ENCODE assay signal across 23 mouse cellular contexts in genomic region chr9:49130514-49131010, GRCm38 (mm10). TPM values are rescaled to one million over a fixed set of nuclear protein-coding genes. Genes with fewer than 3 reads are reported as not detected.
A peak's percentile ranks its signal among the peaks of the same experiment; 100 is the strongest.
DNase-seq lines count a peak whose midpoint lies in the region; ATAC-seq lines count a peak whose summit lies in the region.
"Had no signal": no experiment of that assay in that cellular context is flagged by ENCODE, and none has a peak within 500 bp of the region (broad histone marks: within the 10 kb centered on the region; RNA-seq: fewer than 3 reads in every experiment).

No protein-coding gene starts in this region.

- H3K4me3 ChIP-seq in forebrain, embryonic 14.5 days (ENCODE audit: low read depth, low read length), result no peak overlapping the region
- H3K4me3 ChIP-seq in forebrain, embryonic 11.5 days (ENCODE audit: low read depth, low read length), result no peak overlapping the region
- H3K4me3 ChIP-seq in midbrain, embryonic 14.5 days (replicated peaks; ENCODE audit: low read depth, low read length), result no peak overlapping the region
- H3K4me3 ChIP-seq: hindbrain, embryonic 10.5 days; hindbrain, embryonic 15.5 days; layer of hippocampus, adult 2 months; limb, embryonic 13.5 days; myocyte; neural tube, embryonic 12.5 days had no signal

- no peak overlapping the region for H3K27ac ChIP-seq in forebrain, embryonic 14.5 days (ENCODE audit: low read depth, low read length)
- H3K27ac ChIP-seq in forebrain, embryonic 11.5 days (ENCODE audit: low read depth, low read length), result no peak overlapping the region
- H3K27ac ChIP-seq in midbrain, embryonic 14.5 days (replicated peaks; ENCODE audit: low read depth, low read length), result no peak overlapping the region
- H3K27ac ChIP-seq: hindbrain, embryonic 10.5 days; hindbrain, embryonic 15.5 days; layer of hippocampus, adult 2 months; limb, embryonic 13.5 days; neural tube, embryonic 12.5 days had no signal

- WGBS in forebrain, embryonic 14.5 days, result 8% methylated on average over 5 of the region's 5 CpGs
- 57% methylated on average over 5 of the region's 5 CpGs for WGBS in forebrain, embryonic 11.5 days
- 21% methylated on average over 5 of the region's 5 CpGs for WGBS in midbrain, embryonic 14.5 days

- H3K9me3 ChIP-seq in forebrain, embryonic 14.5 days (replicated peaks; ENCODE audit: control insufficient read depth, low read length), result no peaks in the 10 kb centered on the region
- no peaks in the 10 kb centered on the region for H3K9me3 ChIP-seq in forebrain, embryonic 11.5 days (ENCODE audit: control insufficient read depth, low read length)
- no peaks in the 10 kb centered on the region for H3K9me3 ChIP-seq in midbrain, embryonic 14.5 days (ENCODE audit: control insufficient read depth, low read length)
- H3K9me3 ChIP-seq: hindbrain, embryonic 10.5 days; hindbrain, embryonic 15.5 days; limb, embryonic 13.5 days; neural tube, embryonic 12.5 days had no signal

- H3K4me1 ChIP-seq in forebrain, embryonic 14.5 days (ENCODE audit: control insufficient read depth, insufficient read depth, low read length), result peaks cover 5% of the 10 kb centered on the region; the same call in 1 of the 2 replicates
- peaks cover 4% of the 10 kb centered on the region; the same call in 1 of the 2 replicates for H3K4me1 ChIP-seq in forebrain, embryonic 11.5 days (replicated peaks; ENCODE audit: control insufficient read depth, insufficient read depth, low read length)
- H3K4me1 ChIP-seq in midbrain, embryonic 14.5 days (ENCODE audit: control insufficient read depth, insufficient read depth, low read length), result peaks cover 5% of the 10 kb centered on the region; the same call in 1 of the 2 replicates
- H3K4me1 ChIP-seq: hindbrain, embryonic 15.5 days; limb, embryonic 13.5 days had no signal

- H3K9ac ChIP-seq in forebrain, embryonic 14.5 days (ENCODE audit: low read length), result no peak overlapping the region
- no peak overlapping the region for H3K9ac ChIP-seq in forebrain, embryonic 11.5 days (ENCODE audit: low read length)
- H3K9ac ChIP-seq in midbrain, embryonic 14.5 days (replicated peaks; ENCODE audit: low read length), result no peak overlapping the region
- H3K9ac ChIP-seq: hindbrain, embryonic 15.5 days; limb, embryonic 13.5 days; neural tube, embryonic 12.5 days had no signal

- H3K27me3 ChIP-seq in forebrain, embryonic 14.5 days (replicated peaks; ENCODE audit: control insufficient read depth, insufficient read depth, low read length), result no peaks in the 10 kb centered on the region
- no peaks in the 10 kb centered on the region for H3K27me3 ChIP-seq in forebrain, embryonic 11.5 days (ENCODE audit: control insufficient read depth, insufficient read depth, low read length)
- H3K27me3 ChIP-seq in midbrain, embryonic 14.5 days (ENCODE audit: control insufficient read depth, insufficient read depth, low read length), result no peaks in the 10 kb centered on the region
- H3K27me3 ChIP-seq: hindbrain, embryonic 15.5 days; limb, embryonic 13.5 days; neural tube, embryonic 12.5 days had no signal

- peak; percentile 44 for DNase-seq in forebrain, embryonic 14.5 days (ENCODE audit: low spot score)
- DNase-seq in forebrain, embryonic 11.5 days (ENCODE audit: low spot score), result no peak
- DNase-seq in lung, postnatal 10 days, result peak; percentile 12
- DNase-seq in lung, postnatal 25 days (ENCODE audit: low spot score), result no peak
- DNase-seq in brain, adult 2 months (ENCODE audit: low read depth, low spot score), result peak; percentile 27
- peak; percentile 44 for DNase-seq in midbrain, embryonic 14.5 days
- no peak for DNase-seq in layer of hippocampus, postnatal 25 days (ENCODE audit: extremely low spot score in 1 of 2, low spot score in 1 of 2)
- DNase-seq: adrenal gland, postnatal 25 days; heart, postnatal 14 days; kidney, adult 11 months; kidney, postnatal 36 days; thymus, postnatal 4 days had no signal

- no peaks in the 10 kb centered on the region for H3K36me3 ChIP-seq in forebrain, embryonic 14.5 days (ENCODE audit: control insufficient read depth, insufficient read depth, low read length)
- no peaks in the 10 kb centered on the region for H3K36me3 ChIP-seq in forebrain, embryonic 11.5 days (ENCODE audit: control insufficient read depth, insufficient read depth, low read length)
- no peaks in the 10 kb centered on the region for H3K36me3 ChIP-seq in midbrain, embryonic 14.5 days (ENCODE audit: control insufficient read depth, insufficient read depth, low read length)
- H3K36me3 ChIP-seq: hindbrain, embryonic 10.5 days; hindbrain, embryonic 15.5 days; limb, embryonic 13.5 days; neural tube, embryonic 12.5 days had no signal

- no peak overlapping the region for H3K4me2 ChIP-seq in forebrain, embryonic 14.5 days (ENCODE audit: low read length)
- H3K4me2 ChIP-seq in forebrain, embryonic 11.5 days (ENCODE audit: low read depth, low read length, severe bottlenecking), result no peak overlapping the region
- no peak overlapping the region for H3K4me2 ChIP-seq in midbrain, embryonic 14.5 days (ENCODE audit: low read length)
- H3K4me2 ChIP-seq: hindbrain, embryonic 15.5 days; limb, embryonic 13.5 days; liver, embryonic 11.5 days; neural tube, embryonic 12.5 days had no signal

- no peak for ATAC-seq in forebrain, embryonic 14.5 days
- ATAC-seq in forebrain, embryonic 11.5 days (replicated peaks; ENCODE audit: low FRiP score), result no peak
- no peak; the same call in 1 of the 2 replicates for ATAC-seq in midbrain, embryonic 14.5 days (ENCODE audit: low FRiP score, low TSS enrichment)
- ATAC-seq: CD4-positive, CD25-positive, alpha-beta regulatory T cell, adult 4 months; inflammation-experienced regulatory T-cells, adult 6 months had no signal

RNA-seq across cellular contexts. Expression of gene Tmprss5, which starts 49.5 kb away (rescaled TPM):
- 0.66 and 1.3 TPM in 2 replicates for polyA plus RNA-seq in forebrain, embryonic 14.5 days (2014; fragmentation: Nextera tagmentation; extraction: Ambion mirVana)
- 1.0 TPM in 2 replicates for polyA plus RNA-seq in forebrain, embryonic 11.5 days (2014; fragmentation: Nextera tagmentation; extraction: Ambion mirVana)
- polyA plus RNA-seq in midbrain, embryonic 14.5 days (2014; fragmentation: Nextera tagmentation; extraction: Ambion mirVana), result 0.70 and 1.7 TPM in 2 replicates
- 1 to 10 TPM in 1 of 2 experiments, under 1 TPM in 1; 0.98 to 1.5 TPM for total RNA-seq in layer of hippocampus, postnatal 25 days (2021)
- polyA plus RNA-seq: CD4-positive, CD25-positive, alpha-beta regulatory T cell, adult 4 months; heart, embryonic 14.5 days; inflammation-experienced regulatory T-cells, adult 6 months; liver, embryonic 11.5 days; liver, embryonic 16.5 days; myocyte had no signal

Comparison
In these comparisons a context has a peak if more than half of its experiments do, and no peak if none do; other contexts are left out.
1. DNase-seq: peak in forebrain, embryonic 14.5 days (single experiment), lung, postnatal 10 days (single experiment), brain, adult 2 months (single experiment) and midbrain, embryonic 14.5 days (single experiment); none in forebrain, embryonic 11.5 days (single experiment), lung, postnatal 25 days (single experiment) and layer of hippocampus, postnatal 25 days (0 of 2).